Mouse (Mus musculus) yolk sac, embryonic 10.5 days (tissue): ENCODE measurements around the gene Sytl1.

Experiments used
- DNase-seq: peaks from one replicate; pipeline ENCODE4 v3.0.0-alpha.2; 2017; ENCODE audit warnings: low spot score

The Sytl1 gene

DNA sequence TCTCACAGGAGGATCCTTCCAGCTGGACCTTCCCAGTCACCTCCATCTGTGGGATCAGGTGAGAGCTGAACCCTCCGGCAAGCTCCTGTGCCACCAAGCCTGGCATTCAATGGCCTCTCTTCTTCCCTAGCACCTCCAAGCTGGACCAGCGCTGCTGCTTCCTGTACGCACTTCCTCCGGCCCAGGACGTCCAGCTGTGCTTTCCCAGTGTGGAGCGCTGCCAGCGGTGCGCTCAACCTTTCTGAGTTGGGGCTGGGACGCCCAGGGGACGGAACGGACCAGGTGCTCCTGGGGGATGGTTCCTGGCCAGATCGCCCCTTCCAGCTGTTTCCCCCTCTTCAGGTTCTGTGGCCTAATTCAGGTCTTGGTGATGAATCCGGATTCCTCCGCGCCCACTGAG, 15.8 kb downstream of the Sytl1 start:
- no peak for DNase-seq

DNA sequence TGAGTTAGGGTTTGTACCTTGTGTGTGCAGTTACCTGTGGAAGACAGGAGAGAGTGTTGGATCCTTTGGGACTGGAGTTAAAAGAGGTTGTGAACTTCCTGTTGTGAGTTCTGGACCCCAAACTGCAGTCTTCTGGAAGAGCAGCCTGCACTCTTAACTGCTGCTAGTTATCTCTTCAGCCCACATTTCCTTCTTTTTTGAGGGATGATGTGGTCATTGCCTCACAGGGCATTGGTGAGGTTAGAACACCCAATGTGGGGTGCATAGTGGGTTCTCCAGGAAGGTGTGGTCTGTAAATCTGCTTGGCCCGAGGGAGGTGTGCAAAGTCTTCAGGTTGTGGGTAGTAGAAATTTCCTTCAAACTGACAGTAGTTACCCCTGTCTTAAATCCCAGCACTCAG, 18.6 kb downstream of the Sytl1 start:
- DNase-seq: no peak

DNA sequence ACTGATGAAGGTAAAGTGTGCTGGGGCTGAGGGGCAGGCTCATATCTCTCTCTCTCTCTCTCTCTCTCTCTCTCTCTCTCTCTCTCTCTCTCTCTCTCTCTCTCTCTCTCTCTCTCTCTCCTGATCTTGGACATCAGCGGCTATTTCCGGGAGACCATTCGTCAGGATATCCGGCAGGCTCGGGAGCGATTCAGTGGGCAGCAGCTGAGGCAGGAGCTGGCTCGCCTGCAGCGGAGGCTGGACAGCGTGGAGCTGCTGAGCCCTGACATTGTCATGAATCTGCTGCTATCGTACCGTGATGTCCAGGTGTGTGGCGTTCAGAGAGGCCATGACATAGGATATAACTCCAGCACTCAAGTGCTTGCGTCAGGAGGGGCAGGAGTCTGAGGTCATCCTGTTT, 19.4 kb downstream of the Sytl1 start:
- DNase-seq: no peak

DNA sequence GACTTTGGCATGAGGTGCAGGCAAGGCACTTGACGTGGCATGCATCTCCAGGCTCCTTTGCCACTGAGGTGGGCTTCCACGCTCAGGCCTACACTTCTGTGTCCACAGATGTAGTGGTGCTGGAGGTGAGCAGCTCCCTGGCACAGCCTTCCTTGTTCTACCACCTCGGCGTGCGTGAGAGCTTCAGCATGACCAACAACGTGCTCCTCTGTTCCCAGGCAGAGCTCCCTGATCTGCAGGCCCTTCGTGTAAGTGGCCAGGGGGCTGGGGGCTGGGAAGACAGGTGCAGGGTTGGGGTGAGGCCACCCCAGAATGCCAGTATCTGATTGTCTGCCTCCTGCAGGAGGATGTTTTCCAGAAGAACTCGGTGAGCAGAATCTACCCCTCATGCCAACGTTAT, 20.2 kb downstream of the Sytl1 start:
- no peak for DNase-seq

DNA sequence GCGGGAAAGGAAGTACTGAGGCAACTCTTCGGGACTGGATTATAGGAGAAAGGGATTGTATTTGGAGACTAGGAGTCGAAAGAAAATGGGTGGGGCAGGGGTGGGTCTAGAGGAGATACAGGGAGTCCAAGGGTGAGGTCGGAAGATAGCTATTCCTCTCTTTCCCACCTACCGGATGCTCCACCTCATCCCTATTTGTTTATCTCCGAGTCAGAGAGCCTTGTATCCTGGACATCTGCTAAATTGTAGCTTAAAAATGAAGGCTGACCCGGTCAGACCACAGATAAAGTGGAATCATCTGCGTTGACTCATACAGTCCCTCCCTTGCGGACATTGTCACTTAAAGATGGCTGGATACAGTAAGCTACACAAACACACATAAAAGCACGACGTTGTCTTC, 21.0 kb downstream of the Sytl1 start:
- no peak for DNase-seq

DNA sequence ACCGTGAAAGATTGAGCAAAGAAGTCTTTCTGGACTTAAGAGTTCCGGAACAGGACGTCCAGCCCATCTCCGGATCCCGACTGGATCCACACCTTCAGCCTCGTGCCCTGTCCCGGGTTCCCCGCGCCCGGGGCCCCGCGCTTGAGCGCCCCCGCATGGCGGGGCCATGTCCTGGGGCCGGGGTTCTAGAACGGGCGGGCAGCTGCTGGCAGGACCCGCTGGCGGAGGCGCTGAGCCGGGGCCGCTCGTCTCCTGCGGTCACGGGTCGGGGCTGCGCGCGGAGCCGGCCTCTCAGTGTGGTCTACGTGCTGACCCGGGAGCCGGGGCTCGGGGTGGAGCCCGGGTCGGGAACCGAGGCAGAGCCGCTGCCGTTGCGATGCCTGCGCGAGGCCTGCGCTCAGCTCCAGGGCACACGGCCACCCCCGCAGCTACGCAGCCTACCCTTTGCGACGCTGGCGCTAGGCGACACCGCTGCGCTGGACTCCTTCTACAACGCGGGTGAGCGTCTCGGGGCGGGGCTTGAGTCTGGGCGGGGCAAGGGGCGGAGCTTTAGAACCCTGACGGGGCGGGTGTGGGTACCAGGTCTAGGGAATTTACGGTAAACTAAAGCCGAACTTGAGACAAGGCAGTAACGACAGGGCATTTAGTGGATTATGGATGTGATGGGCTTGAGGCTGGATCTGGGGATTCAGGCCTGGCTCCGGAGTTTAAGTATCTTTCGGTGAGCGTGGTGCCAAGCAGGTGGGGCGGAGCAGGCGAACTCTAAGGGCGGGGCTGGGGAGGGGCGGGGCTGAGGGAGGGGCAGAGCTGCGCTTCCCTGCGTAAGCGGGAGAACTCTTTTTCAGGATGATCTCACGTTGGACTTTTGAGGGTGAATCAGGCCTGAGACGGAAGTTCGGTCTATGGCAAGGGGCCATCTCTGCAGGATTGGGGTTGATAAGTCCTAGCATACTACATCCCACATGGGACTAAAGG, 21.7 kb downstream of the Sytl1 start:
- peak; percentile 93 for DNase-seq

DNA sequence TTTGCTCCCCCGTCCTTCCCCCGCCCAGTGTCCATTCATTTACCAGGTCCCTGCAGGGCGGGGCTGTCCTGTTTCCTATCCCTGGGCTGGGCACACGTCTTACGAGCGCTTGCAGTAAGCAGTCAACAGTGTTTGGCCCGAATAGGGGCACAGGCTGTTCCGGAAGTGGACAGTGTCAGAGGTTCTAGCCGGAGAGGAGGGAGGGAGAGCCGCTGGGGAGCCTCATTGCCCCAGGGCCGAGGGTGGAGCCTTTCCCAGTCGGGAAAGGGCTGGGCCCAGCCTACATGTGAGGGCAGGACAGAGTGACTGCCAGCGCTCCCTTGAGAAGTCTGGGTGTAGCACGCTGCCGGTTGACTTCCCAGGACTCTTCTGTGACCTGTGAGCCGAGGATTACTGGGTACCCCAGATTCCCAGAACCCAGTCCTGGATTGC, 22.4 kb downstream of the Sytl1 start, which contains the start of gene Map3k6:
Gene Map3k6 (plus strand): TSS at position 329 of the 432 bp plus-strand sequence.
- peak; percentile 33 for DNase-seq

DNA sequence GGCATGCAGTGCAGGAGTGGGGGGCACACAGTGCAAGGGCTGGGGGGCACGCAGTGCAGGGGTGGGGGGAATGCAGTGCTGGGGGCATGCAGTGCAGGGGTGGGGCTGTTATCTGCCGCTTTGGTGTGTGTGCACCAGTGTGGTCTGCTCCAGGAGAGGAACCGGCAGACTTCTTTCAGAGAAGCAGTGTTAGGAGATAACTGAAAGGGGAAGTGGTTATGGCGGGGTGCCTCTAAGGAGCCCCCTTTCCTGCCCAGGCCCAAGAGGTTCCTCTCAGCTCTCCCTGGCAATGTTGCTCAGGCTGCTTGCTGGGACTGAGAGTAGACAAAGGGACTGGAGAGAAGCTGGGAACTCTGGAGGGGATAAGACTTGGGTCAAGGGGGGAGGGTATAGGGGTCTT, 25.0 kb downstream of the Sytl1 start:
- no peak for DNase-seq

DNA sequence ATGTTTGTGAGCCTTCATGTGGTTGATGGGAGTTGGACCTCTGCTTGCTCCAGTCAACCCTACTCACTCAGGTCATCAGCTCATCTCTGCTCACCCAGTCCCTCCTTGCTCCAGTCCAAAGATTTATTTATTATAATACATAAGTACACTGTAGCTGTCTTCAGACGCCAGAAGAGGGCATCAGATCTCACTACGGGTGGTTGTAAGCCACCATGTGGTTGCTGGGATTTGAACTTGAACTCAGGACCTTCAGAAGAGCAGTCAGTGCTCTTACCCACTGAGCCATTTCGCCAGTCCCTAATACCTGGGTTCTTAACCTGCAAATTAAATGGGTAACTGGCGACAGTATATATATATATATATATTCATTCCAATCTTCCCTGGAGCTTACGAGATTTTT, 27.5 kb downstream of the Sytl1 start:
- DNase-seq: no peak

DNA sequence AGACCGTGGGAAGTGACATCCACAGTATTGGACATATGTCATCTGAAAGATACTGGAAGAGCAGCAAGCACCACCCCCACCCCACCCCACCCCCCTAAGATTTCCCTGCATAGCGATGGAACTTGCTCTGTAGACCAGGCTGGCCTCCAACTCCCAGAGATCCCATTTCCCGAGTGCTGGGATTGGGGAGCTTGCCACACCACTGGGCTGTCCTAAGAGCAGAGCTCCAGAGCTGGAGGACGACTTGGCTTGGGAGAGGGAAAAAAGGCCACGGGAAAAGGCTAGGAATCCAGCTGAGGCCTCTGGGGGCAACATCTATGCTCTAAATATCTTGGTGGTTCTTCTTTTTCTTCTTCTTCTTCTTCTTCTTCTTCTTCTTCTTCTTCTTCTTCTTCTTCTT, 28.1 kb downstream of the Sytl1 start:
- no peak for DNase-seq

DNA sequence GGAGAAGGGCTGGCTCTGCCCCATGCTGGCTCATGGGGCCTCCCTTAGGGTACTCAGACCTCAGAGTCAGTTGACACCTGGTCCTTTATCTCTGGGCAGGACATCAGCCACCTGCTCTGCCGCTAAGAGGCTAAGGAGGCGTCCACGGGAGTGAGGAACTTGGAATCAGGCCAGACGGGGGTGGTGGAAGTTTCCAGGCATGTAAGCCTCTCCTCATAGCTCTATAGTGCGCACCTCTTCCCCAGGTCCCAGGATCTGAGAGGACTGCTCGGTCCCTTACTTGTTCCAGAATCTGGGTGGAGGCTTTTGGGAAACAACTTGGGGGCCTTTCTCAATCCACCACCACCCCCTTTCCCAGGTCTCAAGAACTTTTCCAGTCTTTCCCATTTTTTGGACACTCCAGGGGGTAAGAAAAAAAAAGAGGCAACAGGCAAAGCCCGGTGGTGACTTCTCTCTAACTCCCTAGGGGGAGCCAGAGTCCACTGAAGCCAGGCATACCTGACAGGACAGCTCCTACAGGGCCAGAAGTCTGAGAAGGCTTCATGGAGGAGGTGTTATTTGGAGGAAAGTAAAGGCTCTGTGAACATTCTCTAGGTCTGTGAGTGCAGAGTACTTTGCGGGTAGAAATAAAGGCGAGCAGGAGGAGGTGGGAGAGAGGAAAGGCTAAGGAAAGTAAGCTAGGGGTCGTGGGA, 29.5 kb downstream of the Sytl1 start:
- DNase-seq: no peak

DNA sequence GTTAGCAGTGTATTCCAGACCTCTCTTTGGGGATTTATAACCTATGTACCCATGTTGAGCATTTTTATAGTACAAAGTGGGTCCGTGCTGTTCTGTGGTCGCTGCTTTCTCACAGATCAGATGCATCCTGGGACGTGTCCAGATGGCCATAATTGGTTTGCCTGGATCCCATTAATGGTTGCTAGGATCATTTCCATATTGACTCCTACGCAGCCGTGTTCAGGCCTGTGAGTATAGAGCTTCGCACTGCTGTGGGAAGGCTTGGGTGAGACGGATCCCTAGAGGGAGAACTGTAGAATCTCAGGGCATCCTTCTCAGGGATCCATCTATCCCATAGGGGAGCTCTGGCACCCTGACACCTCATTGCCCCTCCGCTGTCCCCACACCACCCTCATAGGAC, 33.3 kb downstream of the Sytl1 start:
- DNase-seq: no peak

DNA sequence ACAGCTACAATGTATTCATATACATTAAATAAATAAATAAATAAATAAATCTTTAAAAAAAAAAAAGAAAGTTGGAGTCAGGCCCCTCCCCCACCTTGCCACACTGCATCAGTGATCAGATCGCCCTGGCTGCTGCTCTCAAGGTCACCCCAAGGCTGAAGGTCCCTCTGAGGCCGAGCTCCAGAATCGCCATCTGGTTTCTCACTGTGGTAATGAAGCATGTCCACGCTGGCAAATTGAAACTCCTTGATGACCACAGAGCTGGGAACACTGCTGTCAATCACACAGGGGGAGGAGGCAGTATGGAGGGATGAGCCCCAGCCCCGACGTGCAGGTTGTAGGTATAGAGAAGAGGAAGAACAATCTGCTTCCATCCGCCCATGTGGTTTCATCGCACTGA, 35.3 kb downstream of the Sytl1 start:
- DNase-seq: no peak

DNA sequence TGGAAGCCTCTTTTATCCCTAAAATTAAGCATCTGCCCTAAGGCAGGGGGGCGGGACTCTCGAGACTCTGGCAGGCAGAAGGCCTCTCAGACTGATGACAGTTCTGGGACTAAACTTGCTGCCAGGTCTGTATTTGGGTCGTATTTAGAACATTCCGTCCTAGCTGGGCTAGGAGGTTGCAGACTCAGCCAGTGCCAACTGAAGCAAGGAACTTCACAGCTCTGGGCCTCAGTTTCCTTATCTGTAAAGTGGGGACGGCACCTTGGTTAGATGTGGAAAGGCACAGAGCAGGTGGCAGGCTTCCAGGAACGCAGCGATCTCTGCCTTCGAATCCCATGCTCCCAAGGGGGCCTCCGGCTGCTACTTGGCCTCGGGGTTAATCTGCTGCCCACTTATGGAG, 36.8 kb downstream of the Sytl1 start:
- no peak for DNase-seq

DNA sequence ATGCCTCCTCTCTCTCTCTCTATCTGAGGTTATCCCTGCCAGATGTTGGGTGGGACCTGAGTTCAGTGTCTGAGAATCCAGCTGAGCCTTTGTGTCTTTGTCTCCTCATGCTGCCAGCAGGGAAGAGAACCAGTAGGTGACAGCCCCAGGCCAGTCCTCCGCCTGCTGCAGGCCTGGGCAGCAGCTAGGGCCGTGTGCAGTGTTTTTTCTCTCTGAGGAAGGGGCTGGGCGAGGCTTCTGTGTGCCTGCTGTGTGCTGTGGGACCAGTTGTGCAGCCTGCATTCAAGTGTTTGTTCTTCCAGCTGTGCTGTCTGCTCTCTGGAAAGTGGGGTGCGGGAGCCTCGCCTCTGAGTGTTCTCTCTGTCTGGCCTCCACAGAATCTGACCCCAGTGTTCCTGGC, 39.0 kb downstream of the Sytl1 start:
- DNase-seq: no peak

DNA sequence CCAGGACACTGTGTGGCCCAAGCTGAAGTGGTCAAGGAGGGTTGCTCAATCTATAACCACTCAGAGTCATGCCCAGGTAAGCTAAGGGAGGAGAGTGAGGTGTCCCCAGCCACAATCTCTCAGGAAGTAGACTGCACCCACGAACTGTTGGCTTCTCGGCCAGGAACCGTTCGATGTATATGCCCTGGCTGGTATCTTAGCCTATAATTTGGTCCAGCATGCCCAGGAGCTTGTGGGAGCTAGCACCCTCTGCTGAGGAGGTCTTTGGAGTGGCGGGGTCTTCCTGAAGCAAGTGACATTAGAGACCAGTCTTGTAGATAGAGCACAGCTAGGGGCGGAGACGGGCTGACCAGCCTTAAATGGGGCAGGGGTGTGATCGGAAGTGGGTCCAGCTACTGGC, 41.2 kb downstream of the Sytl1 start:
- DNase-seq: no peak

DNA sequence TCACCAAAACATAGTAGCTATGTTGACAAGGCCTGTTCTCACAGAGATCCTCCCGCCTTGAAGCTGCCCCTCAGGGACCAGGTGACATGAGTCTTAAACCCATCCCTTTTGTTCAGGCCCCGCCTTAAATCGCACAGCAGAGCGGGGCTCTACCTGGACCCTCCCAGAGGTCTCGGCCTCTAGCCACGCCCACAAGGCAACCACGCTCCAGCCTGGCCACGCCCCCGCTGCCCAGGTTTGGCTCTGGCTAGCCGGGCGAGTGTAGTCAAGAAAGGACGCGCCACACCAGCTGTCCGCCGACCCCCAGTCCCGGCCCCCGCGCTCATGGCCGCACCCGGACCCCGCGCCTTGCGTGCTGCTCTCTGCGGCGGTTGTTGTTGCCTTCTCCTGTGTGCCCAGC, 42.3 kb downstream of the Sytl1 start:
- DNase-seq: peak; percentile 36

DNA sequence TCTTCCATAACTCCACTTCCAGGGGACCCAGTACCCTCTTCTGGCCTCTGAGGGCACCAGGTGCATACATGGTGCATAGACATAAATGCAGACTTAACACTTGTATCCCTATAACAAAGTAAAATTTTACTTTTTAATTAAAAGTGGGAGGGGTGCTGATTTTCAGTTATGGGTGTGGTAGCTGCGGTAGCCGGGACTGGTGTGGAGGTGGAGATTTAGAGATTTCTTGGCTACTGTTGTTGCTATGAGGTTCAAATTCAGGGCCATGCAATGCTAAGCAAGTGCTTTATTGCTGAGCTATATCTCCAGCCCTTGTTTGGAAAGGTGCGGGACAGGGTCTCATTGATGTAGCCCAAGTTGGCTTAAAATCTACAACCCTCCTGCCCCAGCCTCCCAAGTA, 44.2 kb downstream of the Sytl1 start:
- no peak for DNase-seq

DNA sequence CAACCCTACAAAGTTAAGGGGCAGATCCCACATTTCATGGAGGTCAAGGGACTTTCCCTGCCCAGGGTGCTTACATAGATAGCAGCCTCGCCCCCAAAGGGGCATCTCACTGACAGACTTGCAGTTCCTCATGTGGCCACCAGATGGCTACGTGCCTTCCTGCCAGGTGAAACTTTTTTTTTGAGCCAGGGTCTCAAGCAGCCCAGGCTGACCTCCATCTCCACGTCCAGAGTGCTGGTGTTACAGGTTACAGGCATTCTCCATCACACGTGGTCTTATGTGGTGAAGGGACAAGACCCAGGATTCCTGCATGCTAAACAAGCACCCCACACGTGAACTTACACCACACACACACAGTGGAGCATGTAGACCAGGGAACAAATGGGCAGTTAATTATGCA, 45.3 kb downstream of the Sytl1 start:
- peak; percentile 44 for DNase-seq

DNA sequence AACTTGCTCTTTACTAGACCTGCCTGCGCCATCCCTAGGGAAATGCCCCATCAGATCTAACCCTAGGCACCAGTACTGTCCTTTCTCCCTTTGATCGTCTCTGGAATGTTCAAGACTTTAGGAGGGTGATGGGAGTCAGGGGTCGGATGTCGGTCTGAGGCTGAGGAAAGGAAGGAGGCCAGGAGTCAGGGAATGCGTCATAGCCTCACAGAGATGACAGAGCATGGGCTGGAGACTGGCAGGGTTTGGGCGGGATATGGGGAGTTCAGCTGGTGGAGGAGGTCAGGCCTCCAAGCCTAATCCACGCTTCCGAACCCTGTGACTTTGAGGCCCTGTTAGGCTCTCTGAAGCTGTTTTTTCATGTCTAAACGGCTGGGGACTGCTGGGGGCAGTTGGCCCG, 49.3 kb downstream of the Sytl1 start:
- DNase-seq: no peak

DNA sequence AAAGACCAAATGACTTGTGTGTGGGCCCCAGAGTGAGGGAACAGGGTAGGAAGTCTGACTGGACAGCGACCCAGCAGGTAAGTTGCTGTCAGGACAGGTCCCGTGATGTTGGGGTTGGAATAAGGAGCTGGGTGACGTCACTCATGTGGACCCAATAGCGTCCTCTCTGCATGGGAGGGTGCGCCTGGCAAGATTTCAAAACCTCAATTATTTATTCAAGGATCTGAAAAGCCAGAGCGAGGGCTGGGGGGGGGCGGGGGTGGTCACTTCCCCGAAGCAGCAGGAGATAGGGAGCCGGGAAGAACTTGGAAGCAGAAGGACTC, 49.7 kb downstream of the Sytl1 start:
- no peak for DNase-seq

DNA sequence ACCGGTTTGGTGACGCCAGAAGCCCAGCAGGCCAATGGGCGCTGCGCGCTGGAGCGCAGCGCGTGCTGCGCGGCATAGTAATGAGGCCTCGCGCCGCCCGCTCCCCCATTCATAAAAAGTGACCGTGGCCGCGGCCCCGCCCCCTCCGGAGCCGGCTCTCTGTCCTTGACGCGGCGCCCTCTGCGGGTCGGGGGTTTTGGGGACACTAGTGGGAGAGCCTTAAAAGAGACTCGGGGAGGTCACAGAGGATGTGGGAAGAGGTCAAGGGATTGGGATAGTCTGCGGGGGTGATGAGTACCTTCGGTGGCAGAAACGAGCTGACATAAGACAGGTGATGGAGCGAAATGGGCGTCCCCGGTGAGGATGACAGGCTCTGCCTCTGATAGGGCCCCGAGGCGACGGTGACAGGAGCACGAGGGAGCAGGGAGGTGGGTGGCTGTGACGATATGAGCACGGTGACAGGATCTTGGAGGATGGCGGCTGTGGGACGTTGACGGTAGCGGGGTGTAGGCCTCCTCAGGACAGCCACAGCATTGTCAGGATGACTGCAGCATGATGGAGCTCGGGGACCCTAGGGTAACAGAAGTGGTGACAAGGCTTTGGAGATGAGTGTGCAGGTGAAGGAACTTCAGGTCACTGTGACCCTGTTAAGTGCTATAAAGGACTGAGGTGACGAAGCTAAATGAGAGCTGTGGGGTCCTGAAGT, 50.2 kb downstream of the Sytl1 start:
- peak; percentile 77 for DNase-seq
